Mouse (Mus musculus): Measurements from ENCODE around the gene Riok2. TPM values are rescaled to one million over a fixed set of nuclear protein-coding genes. Genes with fewer than 3 reads are reported as not detected.

Gene Riok2
- polyA plus RNA-seq, 1 experiment: 22.2 TPM

Other genes with a start within 250 kb of the Riok2 start
- 69.9 and 72.8 TPM in 2 replicates for gene Lix1, start 28.4 kb downstream of the Riok2 start, polyA plus RNA-seq (2012; rRNA removed)